Mouse (Mus musculus) MEL (cell line): ENCODE measurements around the gene Hist1h2af. TPM values are rescaled to one million over a fixed set of nuclear protein-coding genes. Genes with fewer than 3 reads are reported as not detected.

ENCODE experiments used
- DNase-seq: peaks from one replicate; pipeline ENCODE4 v3.0.0; 2011; ENCODE audit warnings: low read depth, low spot score
- H3K27ac ChIP-seq: 2 replicates; pipeline ENCODE4 v1.5.1; 2012; ENCODE audit warnings: low read depth, mild to moderate bottlenecking, control low read depth, low read length, moderate library complexity; ENCODE audit not compliant: control insufficient read depth
- H3K27me3 ChIP-seq, 2 experiments: fragments of 150-350 bp in 1 of 2; sonication (generic) in 1 of 2; 2 replicates each; pipeline ENCODE4 v1.6.1; 2012; ENCODE audit warnings: low read length in 2 of 2, mild to moderate bottlenecking in 2 of 2, improper control_type of control experiment in 1 of 2, moderate library complexity in 1 of 2; ENCODE audit not compliant: insufficient read depth in 2 of 2, control insufficient read depth in 1 of 2
- H3K36me3 ChIP-seq, 2 experiments: 2 replicates each; pipeline ENCODE4 v1.6.1; 2012 to 2014; ENCODE audit warnings: low read length in 2 of 2, improper control_type of control experiment in 1 of 2, inconsistent platforms in 1 of 2, mild to moderate bottlenecking in 1 of 2; ENCODE audit not compliant: insufficient read depth in 2 of 2, control insufficient read depth in 1 of 2
- H3K4me1 ChIP-seq, 2 experiments: fragments of 150-350 bp in 1 of 2; sonication (generic) in 1 of 2; 2 replicates each; pipeline ENCODE4 v1.6.1; 2012; ENCODE audit warnings: low read length in 2 of 2, improper control_type of control experiment in 1 of 2, mild to moderate bottlenecking in 1 of 2; ENCODE audit not compliant: insufficient read depth in 2 of 2, control insufficient read depth in 1 of 2
- H3K4me3 ChIP-seq, 2 experiments: fragments of 150-350 bp in 1 of 2; sonication (generic) in 1 of 2; 2 replicates each; pipeline ENCODE4 v1.5.1; 2012; ENCODE audit warnings: low read depth in 2 of 2, low read length in 2 of 2, mild to moderate bottlenecking in 2 of 2, moderate library complexity in 2 of 2, control low read depth in 1 of 2, improper control_type of control experiment in 1 of 2; ENCODE audit not compliant: control insufficient read depth in 1 of 2, insufficient read depth in 1 of 2
- H3K79me2 ChIP-seq: 2 replicates; pipeline ENCODE4 v1.6.1; 2012; ENCODE audit warnings: mild to moderate bottlenecking, low read length, moderate library complexity; ENCODE audit not compliant: control insufficient read depth, poor library complexity, insufficient read depth
- H3K9ac ChIP-seq: 2 replicates; pipeline ENCODE4 v1.6.1; 2012; ENCODE audit warnings: low read depth, mild to moderate bottlenecking, control low read depth, low read length, moderate library complexity; ENCODE audit not compliant: control insufficient read depth, poor library complexity, severe bottlenecking
- H3K9me3 ChIP-seq: fragments of 150-350 bp; sonication (generic); replicated peaks from 2 replicates; pipeline ENCODE4 v1.6.1; 2012; ENCODE audit warnings: mild to moderate bottlenecking, low read length, improper control_type of control experiment, moderate library complexity; ENCODE audit not compliant: insufficient read depth
- CHD1 ChIP-seq: IDR thresholded peaks from 2 replicates; pipeline ENCODE4 v1.6.1; 2012; ENCODE audit warnings: low read depth, mild to moderate bottlenecking, inconsistent platforms, low read length, improper control_type of control experiment
- ELF1 ChIP-seq: IDR thresholded peaks from 2 replicates; pipeline ENCODE4 v1.6.1; 2014; ENCODE audit warnings: low read depth, mild to moderate bottlenecking, inconsistent platforms, low read length, improper control_type of control experiment, moderate library complexity
- GABPA ChIP-seq: IDR thresholded peaks from 2 replicates; pipeline ENCODE4 v1.6.1; 2012; ENCODE audit warnings: low read depth, mild to moderate bottlenecking, inconsistent platforms, low read length, improper control_type of control experiment, moderate library complexity
- GATA1 ChIP-seq: IDR thresholded peaks from 2 replicates; pipeline ENCODE4 v1.6.1; 2011; ENCODE audit warnings: low read depth, low read length, improper control_type of control experiment
- JUND ChIP-seq: IDR thresholded peaks from 2 replicates; pipeline ENCODE4 v1.6.1; 2011; ENCODE audit warnings: low read depth, mild to moderate bottlenecking, improper control_type of control experiment, low read length
- MAZ ChIP-seq: IDR thresholded peaks from 2 replicates; pipeline ENCODE4 v1.6.1; 2012; ENCODE audit warnings: low read depth, mild to moderate bottlenecking, inconsistent platforms, low read length, improper control_type of control experiment
- MEF2A ChIP-seq: IDR thresholded peaks from 2 replicates; pipeline ENCODE4 v1.6.1; 2014; ENCODE audit warnings: low read depth, mild to moderate bottlenecking, inconsistent platforms, low read length, improper control_type of control experiment; ENCODE audit not compliant: poor library complexity, insufficient replicate concordance, severe bottlenecking; ENCODE audit errors: extremely low read depth
- POLR2AphosphoS2 ChIP-seq: IDR thresholded peaks from 2 replicates; pipeline ENCODE4 v1.6.1; 2011; ENCODE audit warnings: low read length, improper control_type of control experiment
- RCOR1 ChIP-seq: IDR thresholded peaks from 2 replicates; pipeline ENCODE4 v1.6.1; 2012; ENCODE audit warnings: low read depth, mild to moderate bottlenecking, inconsistent platforms, low read length, improper control_type of control experiment
- SIN3A ChIP-seq: IDR thresholded peaks from 2 replicates; pipeline ENCODE4 v1.6.1; 2012; ENCODE audit warnings: low read length, improper control_type of control experiment, inconsistent platforms
- TBP ChIP-seq: IDR thresholded peaks from 2 replicates; pipeline ENCODE4 v1.8.0; 2011; ENCODE audit warnings: low read depth, low read length, improper control_type of control experiment
- USF2 ChIP-seq, 2 experiments: IDR thresholded peaks; 2 replicates each; pipeline ENCODE4 v1.6.1; 2011 to 2012; ENCODE audit warnings: improper control_type of control experiment in 2 of 2, low read length in 2 of 2, borderline replicate concordance in 1 of 2, inconsistent platforms in 1 of 2, low read depth in 1 of 2, mild to moderate bottlenecking in 1 of 2; ENCODE audit not compliant: insufficient read depth in 1 of 2
- ZMIZ1 ChIP-seq: IDR thresholded peaks from 2 replicates; pipeline ENCODE4 v1.6.1; 2012; ENCODE audit warnings: low read depth, mild to moderate bottlenecking, inconsistent platforms, low read length, improper control_type of control experiment, moderate library complexity
- polyA plus RNA-seq, 2 experiments: library from polyadenylated mRNA; stranded (reverse) in 1 of 2; unstranded in 1 of 2; fragments of >175 nt in 1 of 2; fragments of >200 nt in 1 of 2; gene quantifications; 2 replicates each; pipeline versions ENCODE4 v1.2.1 to v1.2.4; 2012; ENCODE audit warnings: low replicate concordance in 2 of 2, low read depth in 1 of 2; ENCODE audit not compliant: insufficient read length in 2 of 2, insufficient read depth in 1 of 2, missing spikeins in 1 of 2
- total RNA-seq: library from RNA; depleted of rRNA; stranded (reverse); fragments of 300-350 nt; gene quantifications from 2 replicates; pipeline ENCODE4 v1.2.3, GENCODE M21; 2012

Gene Hist1h2af
- total and polyA plus RNA-seq, 3 experiments: 64.3 to 939 TPM; not detected in 1

DNA sequence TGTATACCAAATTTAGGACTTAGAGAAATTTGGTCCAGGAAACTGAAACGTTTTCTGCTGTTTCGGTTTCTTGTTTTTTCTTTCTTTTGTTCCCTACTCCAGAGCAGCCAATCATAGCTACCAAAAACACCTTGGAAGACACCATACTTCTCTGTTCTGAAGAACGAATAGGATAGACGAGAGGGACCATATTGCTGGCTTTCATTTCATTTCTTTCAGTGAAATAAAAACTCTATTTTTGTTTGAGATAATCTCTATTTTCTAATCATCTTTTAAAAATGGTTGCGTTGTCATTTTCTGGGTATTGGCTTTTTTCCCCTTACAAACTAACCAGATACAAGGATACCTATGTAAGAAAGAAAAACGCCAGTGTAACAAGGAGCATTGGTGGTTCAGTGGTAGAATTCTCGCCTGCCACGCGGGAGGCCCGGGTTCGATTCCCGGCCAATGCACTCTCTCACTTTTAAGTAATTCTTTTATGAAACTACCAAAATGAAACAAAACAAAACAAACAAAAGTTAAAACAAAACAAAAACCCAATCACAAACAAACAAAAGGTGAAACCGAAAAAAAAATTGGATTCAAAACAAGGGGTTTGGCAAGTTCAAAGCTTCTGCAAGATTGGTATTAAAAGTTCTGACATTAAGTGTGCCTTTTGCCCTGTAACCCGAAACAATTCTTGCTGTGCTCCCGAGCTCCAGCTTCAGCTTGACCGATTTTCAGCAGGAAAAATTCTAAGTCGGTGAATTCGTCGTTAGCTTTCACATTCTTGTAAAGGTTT, 16.7 kb upstream of the Hist1h2af start:
- Histone ChIP-seq H3K36me3 (peaks cover 0 to 21% of the 10 kb centered on the region in 2 experiments; a peak in 2 of 4 replicates), H3K79me2 (no peaks in the 10 kb centered on the region), H3K27ac (peak overlapping the region; percentile 63), H3K27me3 (no peaks in the 10 kb centered on the region), H3K4me1 (peaks cover 0 to 12% of the 10 kb centered on the region in 2 experiments; a peak in 2 of 4 replicates), H3K9ac (peak overlapping the region; percentile 64), H3K4me3 (peak overlapping the region; percentile 59 to 82)
- peak; percentile 79 for DNase-seq
- TF ChIP-seq MEF2A (no peak), SIN3A (no peak), TBP (peak; percentile 99)
- TF ChIP-seq, all 39 proteins: peak for 1
- H3K9me3 ChIP-seq: no peaks in the 10 kb centered on the region

DNA sequence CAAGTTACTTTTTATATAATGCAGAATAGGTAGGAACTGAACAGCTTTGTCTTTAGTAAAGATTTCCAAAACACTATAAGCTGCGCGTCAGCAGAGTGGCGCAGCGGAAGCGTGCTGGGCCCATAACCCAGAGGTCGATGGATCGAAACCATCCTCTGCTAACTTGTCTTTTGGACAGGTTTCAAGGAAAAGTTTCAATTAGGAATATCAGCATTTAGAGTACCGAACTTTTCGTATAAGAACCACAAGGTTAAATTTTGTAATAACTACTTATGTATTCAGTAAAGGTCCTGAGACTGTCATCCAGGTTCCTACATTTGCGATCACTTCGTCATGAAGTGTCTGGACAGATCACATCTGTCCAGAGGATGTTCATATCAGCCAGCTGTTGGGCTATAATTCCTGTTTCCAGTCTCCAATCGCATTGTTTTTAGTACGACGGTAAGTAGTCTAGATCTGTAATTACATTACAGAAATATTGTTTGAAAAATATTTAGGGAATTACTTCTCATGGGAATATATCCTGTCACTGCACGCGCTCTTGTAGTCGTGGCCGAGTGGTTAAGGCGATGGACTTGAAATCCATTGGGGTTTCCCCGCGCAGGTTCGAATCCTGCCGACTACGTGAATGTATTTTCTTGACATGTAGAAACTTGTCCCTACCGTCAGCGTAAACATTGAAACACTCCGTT, 16.0 kb upstream of the Hist1h2af start:
- Histone ChIP-seq H3K4me1 (peaks cover 0 to 12% of the 10 kb centered on the region in 2 experiments; a peak in 2 of 4 replicates), H3K79me2 (no peaks in the 10 kb centered on the region), H3K9me3 (no peaks in the 10 kb centered on the region), H3K36me3 (peaks cover 0 to 21% of the 10 kb centered on the region in 2 experiments; a peak in 2 of 4 replicates), H3K4me3 (peak overlapping the region; percentile 49 to 82), H3K27ac (peak overlapping the region; percentile 63), H3K27me3 (no peaks in the 10 kb centered on the region), H3K9ac (peak overlapping the region; percentile 67)
- DNase-seq: peak; percentile 94
- no peak for TF ChIP-seq ZMIZ1
- TF ChIP-seq GATA1: 0 out of 2 replicates have a peak, but pooled peaks have one; percentile 6
- peak; percentile 99 for TF ChIP-seq TBP

DNA sequence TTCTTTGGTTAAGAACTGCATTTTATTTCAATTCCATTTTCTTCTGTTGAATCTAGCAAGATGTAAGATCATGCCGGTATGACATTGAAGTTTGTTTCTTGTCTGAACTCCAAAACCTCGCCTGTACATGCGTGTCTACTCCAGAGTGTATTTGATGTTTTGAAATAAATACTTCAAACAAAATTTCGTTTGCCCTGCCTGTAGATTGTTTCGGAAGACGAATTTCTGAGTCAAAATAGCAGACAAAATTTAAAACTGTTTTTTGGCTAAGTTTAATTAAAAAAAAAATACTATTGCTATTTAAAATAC, 15.5 kb upstream of the Hist1h2af start:
- Histone ChIP-seq H3K4me3 (peak overlapping the region; percentile 49 to 70), H3K9me3 (no peaks in the 10 kb centered on the region), H3K9ac (peak overlapping the region; percentile 67), H3K4me1 (peaks cover 0 to 12% of the 10 kb centered on the region in 2 experiments; a peak in 2 of 4 replicates), H3K27me3 (no peaks in the 10 kb centered on the region), H3K36me3 (peaks cover 0 to 21% of the 10 kb centered on the region in 2 experiments; a peak in 2 of 4 replicates), H3K79me2 (no peaks in the 10 kb centered on the region), H3K27ac (peak overlapping the region; percentile 45; the same call in 1 of the 2 replicates)
- no peak for TF ChIP-seq MAZ
- no peak for TF ChIP-seq RCOR1
- TF ChIP-seq GATA1: no peak
- no peak for TF ChIP-seq CHD1
- no peak for TF ChIP-seq JUND
- no peak for TF ChIP-seq POLR2AphosphoS2
- no peak for TF ChIP-seq ELF1
- no peak for TF ChIP-seq GABPA
- TF ChIP-seq USF2 (IDR thresholded peaks at IDR 0.05; ENCODE audit: borderline replicate concordance in 1 of 2, insufficient read depth in 1 of 2, low read depth in 1 of 2, low read length in 2 of 2): no peak
- DNase-seq: no peak
